Comparison of ENCODE assay signal across 8 mouse cellular contexts in genomic region chr3:20033761-20034718, GRCm38 (mm10). TPM values are rescaled to one million over a fixed set of nuclear protein-coding genes. Genes with fewer than 3 reads are reported as not detected.
DNase-seq lines count a peak whose midpoint lies in the region; ATAC-seq lines count a peak whose summit lies in the region.

No protein-coding gene starts in this region.

- peaks cover 12% of the 10 kb centered on the region for H3K4me1 ChIP-seq in heart, embryonic 12.5 days (replicated peaks)
- 0 out of 2 replicates have a peak, but pooled peaks cover 3% of the 10 kb centered on the region for H3K4me1 ChIP-seq in intestine, embryonic 14.5 days (replicated peaks; ENCODE audit: control insufficient read depth, insufficient read depth, low read length)

- peak overlapping the region; percentile 90 for H3K4me3 ChIP-seq in heart, embryonic 12.5 days
- H3K4me3 ChIP-seq in intestine, embryonic 14.5 days (ENCODE audit: low read depth, low read length), result peak overlapping the region; percentile 85
- H3K4me3 ChIP-seq in macrophage (ENCODE audit: inconsistent target), result peak overlapping the region; percentile 63

- H3K9me3 ChIP-seq in heart, embryonic 12.5 days (replicated peaks), result 0 out of 2 replicates have a peak, but pooled peaks cover 7% of the 10 kb centered on the region
- H3K9me3 ChIP-seq in intestine, embryonic 14.5 days (ENCODE audit: control insufficient read depth, low read length), result no peaks in the 10 kb centered on the region

- 0 out of 2 replicates have a peak overlapping the region, but pooled peaks have one; percentile 67 for H3K27ac ChIP-seq in heart, embryonic 12.5 days (ENCODE audit: poor library complexity, severe bottlenecking)
- H3K27ac ChIP-seq in intestine, embryonic 14.5 days (ENCODE audit: low read depth), result no peak overlapping the region
- peak overlapping the region; percentile 81 for H3K27ac ChIP-seq in macrophage

- no peaks in the 10 kb centered on the region for H3K27me3 ChIP-seq in heart, embryonic 12.5 days (replicated peaks)
- no peaks in the 10 kb centered on the region for H3K27me3 ChIP-seq in intestine, embryonic 14.5 days (replicated peaks; ENCODE audit: control insufficient read depth, insufficient read depth, low read length)

- WGBS in heart, embryonic 12.5 days, result 13% methylated on average over 10 of the region's 10 CpGs
- 17% methylated on average over 10 of the region's 10 CpGs for WGBS in intestine, embryonic 14.5 days
- WGBS in macrophage (ENCODE audit: missing documents), result 2% methylated on average over 10 of the region's 10 CpGs

- peak overlapping the region; percentile 86 for H3K4me2 ChIP-seq in heart, embryonic 12.5 days
- peak overlapping the region; percentile 76 for H3K4me2 ChIP-seq in intestine, embryonic 14.5 days (ENCODE audit: low read length)

- H3K9ac ChIP-seq in heart, embryonic 12.5 days, result peak overlapping the region; percentile 82
- H3K9ac ChIP-seq in intestine, embryonic 14.5 days (ENCODE audit: low read length), result peak overlapping the region; percentile 55

- no peak for ATAC-seq in heart, embryonic 12.5 days (ENCODE audit: insufficient number of reproducible peaks, low FRiP score)
- ATAC-seq in intestine, embryonic 14.5 days (replicated peaks; ENCODE audit: low FRiP score, low TSS enrichment, low read depth), result peak; percentile 26; the same call in 1 of the 2 replicates

- no peak for DNase-seq in heart, postnatal 10 days
- peak; percentile 10 for DNase-seq in adipocyte (ENCODE audit: low spot score)
- DNase-seq in intestine, embryonic 14.5 days (ENCODE audit: low spot score), result no peak
- DNase-seq in left cerebral cortex, postnatal 25 days (ENCODE audit: low spot score in 2 of 2), result no peak
- no peak for DNase-seq in right cerebral cortex, postnatal 14 days
- no peak for DNase-seq in left cerebral cortex, adult 8-10 months (ENCODE audit: low spot score in 2 of 2)

- peaks cover 55% of the 10 kb centered on the region for H3K79me2 ChIP-seq in macrophage (ENCODE audit: inconsistent target)

- peaks cover 7% of the 10 kb centered on the region for H3K36me3 ChIP-seq in heart, embryonic 12.5 days
- H3K36me3 ChIP-seq in intestine, embryonic 14.5 days (ENCODE audit: control insufficient read depth, insufficient read depth, low read length), result peaks cover 2% of the 10 kb centered on the region; the same call in 1 of the 2 replicates
- no peaks in the 10 kb centered on the region for H3K36me3 ChIP-seq in macrophage (ENCODE audit: inconsistent target)

- intact Hi-C loops in heart, postnatal 10 days (cut with DNase I), result loop anchor here (2.0 to 10.0 kb wide), 3 partner anchors 23 to 409 kb away; partner anchors contain the start of genes 1700064H15Rik and Hltf
- intact Hi-C loops in left cerebral cortex, postnatal 25 days (cut with DNase I), result loop anchor here (10.0 kb wide), 1 partner anchor 409 kb away; the partner anchor contains the start of gene 1700064H15Rik

RNA-seq across cellular contexts. Expression of gene Hps3, which starts 1.1 kb away (rescaled TPM):
- polyA plus RNA-seq in heart, embryonic 12.5 days (2016; fragmentation: Nextera tagmentation; extraction: Ambion mirVana), result 11.4 and 12.6 TPM in 2 replicates
- 1 to 10 TPM; 9.6 to 9.8 TPM for total RNA-seq in heart, postnatal 10 days (2021)
- 12.1 and 12.2 TPM in 2 replicates for polyA plus RNA-seq in intestine, embryonic 14.5 days (2014; fragmentation: Nextera tagmentation; extraction: Ambion mirVana)
- 100 to 1,000 TPM in 20 of 26 experiments, 10 to 100 TPM in 6; 51.1 to 291 (median 164) TPM for total RNA-seq in macrophage (2018; cell fraction: chromatin; rRNA removed)
- total RNA-seq in macrophage (2018; cell fraction: cytosol; rRNA removed), result 10 to 100 TPM; 13.1 to 40.5 (median 26.5) TPM
- total RNA-seq in macrophage (2018; cell fraction: nucleus; rRNA removed), result 100 to 1,000 TPM in 16 of 26 experiments, 10 to 100 TPM in 10; 35.9 to 241 (median 135) TPM
- 15.6 to 41.0 TPM (median 30.1 TPM) in 3 replicates for polyA plus RNA-seq in macrophage (2018)
- 10 to 100 TPM; 13.4 to 17.3 TPM for total RNA-seq in left cerebral cortex, postnatal 25 days (2021)
- total RNA-seq in left cerebral cortex, adult 8-10 months (2022), result 10 to 100 TPM; 15.2 to 16.7 (median 15.8) TPM

RNA-seq across cellular contexts. Expression of gene Hltf, which starts 23.6 kb away (rescaled TPM):
- 19.1 and 21.3 TPM in 2 replicates for polyA plus RNA-seq in heart, embryonic 12.5 days (2016; fragmentation: Nextera tagmentation; extraction: Ambion mirVana)
- 10 to 100 TPM; 13.9 to 16.5 TPM for total RNA-seq in heart, postnatal 10 days (2021)
- polyA plus RNA-seq in intestine, embryonic 14.5 days (2014; fragmentation: Nextera tagmentation; extraction: Ambion mirVana), result 16.5 and 20.6 TPM in 2 replicates
- 10 to 100 TPM; 13.0 to 96.9 (median 64.8) TPM for total RNA-seq in macrophage (2018; cell fraction: chromatin; rRNA removed)
- total RNA-seq in macrophage (2018; cell fraction: cytosol; rRNA removed), result 10 to 100 TPM; 13.2 to 28.1 (median 23.1) TPM
- 10 to 100 TPM; 14.9 to 68.2 (median 42.6) TPM for total RNA-seq in macrophage (2018; cell fraction: nucleus; rRNA removed)
- polyA plus RNA-seq in macrophage (2018), result 18.0 to 23.6 TPM (median 23.3 TPM) in 3 replicates
- 10 to 100 TPM; 16.0 to 20.3 TPM for total RNA-seq in left cerebral cortex, postnatal 25 days (2021)
- total RNA-seq in left cerebral cortex, adult 8-10 months (2022), result 10 to 100 TPM; 17.6 to 20.8 (median 20.1) TPM
